9 mouse cellular contexts compared by ENCODE assay signal in genomic region chr3:127572557-127572956, GRCm38 (mm10). TPM values are rescaled to one million over a fixed set of nuclear protein-coding genes. Genes with fewer than 3 reads are reported as not detected.
DNase-seq lines count a peak whose midpoint lies in the region; ATAC-seq and TF ChIP-seq lines count a peak whose summit lies in the region.
"Had no signal": no experiment of that assay in that cellular context is flagged by ENCODE, and none has a peak within 500 bp of the region (broad histone marks: within the 10 kb centered on the region; RNA-seq: fewer than 3 reads in every experiment).

No protein-coding gene starts in this region.

- peak overlapping the region; percentile 24; the same call in 1 of the 2 replicates for H3K4me2 ChIP-seq in CH12.LX (ENCODE audit: insufficient read depth, low read depth, poor library complexity, severe bottlenecking)
- H3K4me2 ChIP-seq in heart, embryonic 16.5 days (ENCODE audit: low read depth, low read length) = peak overlapping the region; percentile 20
- H3K4me2 ChIP-seq: limb, embryonic 15.5 days had no signal

- ATAC-seq in heart, embryonic 16.5 days (replicated peaks; ENCODE audit: extremely low read depth, insufficient read depth, low FRiP score) = peak; percentile 32; the same call in 1 of the 2 replicates

- peaks cover 40 to 65% of the 10 kb centered on the region in 2 experiments for H3K36me3 ChIP-seq in CH12.LX (replicated peaks in 1 of 2; ENCODE audit: control insufficient read depth in 1 of 2, insufficient read depth in 1 of 2, low read length in 1 of 2)
- peaks cover 19% of the 10 kb centered on the region for H3K36me3 ChIP-seq in heart, embryonic 16.5 days (ENCODE audit: control insufficient read depth, insufficient read depth)

- TF ChIP-seq CTCF in CH12.LX (conservative IDR thresholded peaks at IDR 0.05 in 1 of 2, IDR thresholded peaks at IDR 0.05 in 1 of 2; ENCODE audit: low read depth in 2 of 2, low read length in 2 of 2) = peak; percentile 46 to 79; a peak in 3 of 4 replicates

- TF ChIP-seq EP300 in CH12.LX (IDR thresholded peaks at IDR 0.05; ENCODE audit: low read length) = peak; percentile 41; the same call in 1 of the 2 replicates

- H3K9ac ChIP-seq in CH12.LX (ENCODE audit: insufficient read depth, low read depth) = peak overlapping the region; percentile 44; the same call in 1 of the 2 replicates
- 0 out of 2 replicates have a peak overlapping the region, but pooled peaks have one; percentile 38 for H3K9ac ChIP-seq in heart, embryonic 16.5 days (ENCODE audit: low read length)
- H3K9ac ChIP-seq: limb, embryonic 15.5 days had no signal

- H3K27me3 ChIP-seq in CH12.LX (replicated peaks) = no peaks in the 10 kb centered on the region
- no peaks in the 10 kb centered on the region for H3K27me3 ChIP-seq in heart, embryonic 16.5 days (ENCODE audit: control insufficient read depth, insufficient read depth, low read length)
- H3K27me3 ChIP-seq: limb, embryonic 15.5 days had no signal

- no peak overlapping the region for H3K27ac ChIP-seq in CH12.LX (ENCODE audit: insufficient read depth, low read depth)
- no peak overlapping the region for H3K27ac ChIP-seq in heart, embryonic 16.5 days (ENCODE audit: low read length)
- H3K27ac ChIP-seq: limb, embryonic 15.5 days had no signal

- no peaks in the 10 kb centered on the region; the same call in 1 of the 2 replicates for H3K79me2 ChIP-seq in CH12.LX (replicated peaks; ENCODE audit: control insufficient read depth, extremely low read depth, insufficient read depth, poor library complexity, severe bottlenecking)

- DNase-seq in cerebellum, adult 9-10 months = peak; percentile 47
- DNase-seq in cerebellum, postnatal 36 days = no peak
- peak; percentile 87 for DNase-seq in CH12.LX (ENCODE audit: extremely low read depth)
- peak; percentile 51 to 69 for DNase-seq in cerebellum, postnatal 10 days
- peak; percentile 48 for DNase-seq in layer of hippocampus, adult 9-10 months (ENCODE audit: low spot score)
- DNase-seq in lung, postnatal 36 days = peak; percentile 83
- DNase-seq in skeletal muscle tissue, adult 2 months (ENCODE audit: low read depth, low spot score) = peak; percentile 13

- dilution Hi-C loops in CH12.LX (cut with MboI; ENCODE audit: extremely low pct_ligation_motif_present, extremely low pct_unique_long_range_greater_than_20kb, low sequenced_read_pairs) = no loop called here

- H3K4me3 ChIP-seq in CH12.LX (replicated peaks in 1 of 3; ENCODE audit: low read depth in 2 of 3, low read length in 2 of 3, poor library complexity in 1 of 3) = peak overlapping the region in 2 of 3 experiments; percentile 29 to 40
- no peak overlapping the region for H3K4me3 ChIP-seq in heart, embryonic 16.5 days (ENCODE audit: low read length)
- H3K4me3 ChIP-seq: limb, embryonic 15.5 days had no signal

- in situ Hi-C loops in CH12.LX (cut with MboI; ENCODE audit: low pct_ligation_motif_present, low pct_unique_long_range_greater_than_20kb, low sequenced_read_pairs) = no loop called here

- peaks cover 0 to 28% of the 10 kb centered on the region in 2 experiments; a peak in 2 of 4 replicates for H3K4me1 ChIP-seq in CH12.LX (ENCODE audit: control insufficient read depth in 1 of 2, insufficient read depth in 2 of 2)
- H3K4me1 ChIP-seq in heart, embryonic 16.5 days (ENCODE audit: control insufficient read depth, insufficient read depth, low read length) = no peaks in the 10 kb centered on the region
- H3K4me1 ChIP-seq: limb, embryonic 15.5 days had no signal

- WGBS in heart, embryonic 16.5 days = 54% methylated on average over 4 of the region's 4 CpGs

- H3K9me3 ChIP-seq in CH12.LX (replicated peaks; ENCODE audit: low read length) = no peaks in the 10 kb centered on the region
- no peaks in the 10 kb centered on the region for H3K9me3 ChIP-seq in heart, embryonic 16.5 days (replicated peaks; ENCODE audit: control insufficient read depth, low read length)
- H3K9me3 ChIP-seq: limb, embryonic 15.5 days had no signal

- TF ChIP-seq RAD21 in CH12.LX (IDR thresholded peaks at IDR 0.05; ENCODE audit: low read depth, low read length) = peak; percentile 52

- peak; percentile 38; the same call in 1 of the 2 replicates for TF ChIP-seq POLR2A in CH12.LX (IDR thresholded peaks at IDR 0.05; ENCODE audit: low read depth, low read length)

TF ChIP-seq in CH12.LX, 34 proteins besides CTCF, POLR2A, EP300 and RAD21:
- TF ChIP-seq TBP (conservative IDR thresholded peaks at IDR 0.05; ENCODE audit: low read depth, low read length) (0 out of 2 replicates have a peak, but pooled peaks have one; percentile 54), CHD1 (IDR thresholded peaks at IDR 0.05; ENCODE audit: low read depth, low read length) (no peak), NRF1 (IDR thresholded peaks at IDR 0.05; ENCODE audit: low read depth, low read length) (no peak), HCFC1 (IDR thresholded peaks at IDR 0.05; ENCODE audit: low read depth, low read length) (peak; percentile 24; the same call in 1 of the 2 replicates), MEF2A (IDR thresholded peaks at IDR 0.05; ENCODE audit: borderline replicate concordance, low read depth, low read length) (no peak; the same call in 1 of the 2 replicates), ELF1 (IDR thresholded peaks at IDR 0.05; ENCODE audit: low read depth, low read length) (no peak), BHLHE40 (IDR thresholded peaks at IDR 0.05; ENCODE audit: low read depth, low read length) (no peak), UBTF (IDR thresholded peaks at IDR 0.05; ENCODE audit: low read depth, low read length) (no peak), MAZ (IDR thresholded peaks at IDR 0.05; ENCODE audit: low read depth, low read length) (0 out of 2 replicates have a peak, but pooled peaks have one; percentile 54), E2F4 (IDR thresholded peaks at IDR 0.05; ENCODE audit: insufficient replicate concordance, low read depth, low read length) (0 out of 2 replicates have a peak, but pooled peaks have one; percentile 31), SIN3A (IDR thresholded peaks at IDR 0.05; ENCODE audit: low read length) (no peak; the same call in 1 of the 2 replicates), ETS1 (conservative IDR thresholded peaks at IDR 0.05; ENCODE audit: low read depth, low read length) (no peak), TCF12 (IDR thresholded peaks at IDR 0.05; ENCODE audit: low read depth, low read length) (peak; percentile 35; the same call in 1 of the 2 replicates), CHD2 (IDR thresholded peaks at IDR 0.05; ENCODE audit: low read length) (no peak), ZC3H11A (IDR thresholded peaks at IDR 0.05; ENCODE audit: low read depth, low read length) (no peak), SMC3 (IDR thresholded peaks at IDR 0.05; ENCODE audit: low read depth, low read length) (peak; percentile 52), JUND (conservative IDR thresholded peaks at IDR 0.05; ENCODE audit: low read depth, low read length) (0 out of 2 replicates have a peak, but pooled peaks have one; percentile 34), MAFK (IDR thresholded peaks at IDR 0.05; ENCODE audit: insufficient replicate concordance, low read length) (no peak), JUN (IDR thresholded peaks at IDR 0.05; ENCODE audit: insufficient read depth, low read depth, low read length) (no peak), ZKSCAN1 (IDR thresholded peaks at IDR 0.05; ENCODE audit: borderline replicate concordance, low read depth, low read length) (no peak), ZNF384 (IDR thresholded peaks at IDR 0.05; ENCODE audit: low read depth, low read length) (no peak; the same call in 1 of the 2 replicates), MYC (IDR thresholded peaks at IDR 0.05; ENCODE audit: low read depth, low read length) (peak; percentile 85), RCOR1 (conservative IDR thresholded peaks at IDR 0.05; ENCODE audit: low read depth, low read length) (no peak; the same call in 1 of the 2 replicates), POLR2AphosphoS2 (IDR thresholded peaks at IDR 0.05; ENCODE audit: low read depth, low read length) (no peak), USF1 (IDR thresholded peaks at IDR 0.05; ENCODE audit: low read depth, low read length) (no peak), NELFE (IDR thresholded peaks at IDR 0.05; ENCODE audit: low read depth, low read length) (0 out of 2 replicates have a peak, but pooled peaks have one; percentile 18), IRF4 (IDR thresholded peaks at IDR 0.05; ENCODE audit: low read depth, low read length) (peak; percentile 88), MAX (IDR thresholded peaks at IDR 0.05; ENCODE audit: low read length) (no peak), USF2 (conservative IDR thresholded peaks at IDR 0.05; ENCODE audit: low read depth, low read length) (no peak), GABPA (IDR thresholded peaks at IDR 0.05; ENCODE audit: insufficient replicate concordance, low read depth, low read length) (no peak), KAT2A (IDR thresholded peaks at IDR 0.05; ENCODE audit: insufficient replicate concordance, low read length) (no peak), PAX5 (IDR thresholded peaks at IDR 0.05; ENCODE audit: low read length) (no peak), ZMIZ1 (IDR thresholded peaks at IDR 0.05; ENCODE audit: low read depth, low read length) (no peak), MXI1 (IDR thresholded peaks at IDR 0.05; ENCODE audit: low read depth, low read length) (no peak)
TF ChIP-seq in CH12.LX: peak in this region for 10.

RNA-seq across cellular contexts. Expression of gene Zgrf1, which starts 19.3 kb away (rescaled TPM):
- 6.7 and 7.0 TPM in 2 replicates for total RNA-seq in CH12.LX (2012; rRNA removed)
- 10.1 and 10.8 TPM in 2 replicates for total RNA-seq in CH12.LX (2014; rRNA removed)
- polyA plus RNA-seq in CH12.LX (2012; ENCODE audit: insufficient read length, low read depth) = 9.7 and 10.2 TPM in 2 replicates
- polyA plus RNA-seq in heart, embryonic 16.5 days (2015; fragmentation: Nextera tagmentation; extraction: Ambion mirVana) = 6.9 and 7.0 TPM in 2 replicates

RNA-seq across cellular contexts. Expression of gene Larp7, which starts 19.4 kb away (rescaled TPM):
- total RNA-seq in CH12.LX (2012; rRNA removed) (28.9 and 38.5 TPM in 2 replicates), CH12.LX (2014; rRNA removed) (35.5 and 42.9 TPM in 2 replicates)
- 70.6 and 78.8 TPM in 2 replicates for polyA plus RNA-seq in CH12.LX (2012; ENCODE audit: insufficient read length, low read depth)
- 52.9 and 54.7 TPM in 2 replicates for polyA plus RNA-seq in heart, embryonic 16.5 days (2015; fragmentation: Nextera tagmentation; extraction: Ambion mirVana)

Comparison
In these comparisons a context has a peak if more than half of its experiments do, and no peak if none do; other contexts are left out.
1. DNase-seq: peak in cerebellum, adult 9-10 months (single experiment), CH12.LX (single experiment), cerebellum, postnatal 10 days (2 of 2), layer of hippocampus, adult 9-10 months (single experiment), lung, postnatal 36 days (single experiment) and skeletal muscle tissue, adult 2 months (single experiment); none in cerebellum, postnatal 36 days (0 of 2).